Mouse (Mus musculus) ES-E14 (cell line): ENCODE results near the gene Axin1.
A peak's percentile ranks its signal among the peaks of the same experiment; 100 is the strongest.
"Not testable (repeated sequence)": the region's sequence is repeated elsewhere in the genome, so short reads cannot be mapped to it uniquely, and the experiment has no call there.

Experiments used
- CHD2 ChIP-seq: IDR thresholded peaks from 2 replicates; pipeline ENCODE4 v1.6.1; 2014; ENCODE audit warnings: mild to moderate bottlenecking, low read depth, low read length, inconsistent platforms
- HCFC1 ChIP-seq: IDR thresholded peaks from 2 replicates; pipeline ENCODE4 v1.6.1; 2012; ENCODE audit warnings: low read length, inconsistent platforms, borderline replicate concordance; ENCODE audit not compliant: insufficient read depth
- MAFK ChIP-seq: IDR thresholded peaks from 2 replicates; pipeline ENCODE4 v1.6.1; 2014; ENCODE audit warnings: mild to moderate bottlenecking, low read depth, low read length, inconsistent platforms; ENCODE audit not compliant: insufficient read depth
- ZC3H11A ChIP-seq: IDR thresholded peaks from 2 replicates; pipeline ENCODE4 v1.6.1; 2012; ENCODE audit warnings: low read depth, mild to moderate bottlenecking, inconsistent platforms, low read length, borderline replicate concordance
- ZNF384 ChIP-seq: IDR thresholded peaks from 2 replicates; pipeline ENCODE4 v1.6.1; 2012; ENCODE audit warnings: low read depth, low read length, inconsistent platforms

GRCm38 (mm10) chr17:26175248-26175647 is 36.8 kb downstream of the Axin1 start:
- TF ChIP-seq ZC3H11A, CHD2, HCFC1, ZNF384: not testable (repeated sequence)
- peak; percentile 64 for TF ChIP-seq MAFK
